Mouse (Mus musculus) heart, embryonic 14.5 days (tissue): ENCODE results near the gene Ccdc183. TPM values are rescaled to one million over a fixed set of nuclear protein-coding genes. Genes with fewer than 3 reads are reported as not detected.
A peak's percentile ranks its signal among the peaks of the same experiment; 100 is the strongest.

Experiments used
- ATAC-seq: fragments of 200-750 bp; cut with Nextera tagmentation; 2 replicates; pipeline ENCODE4 v1.8.0; 2017; ENCODE audit warnings: low read depth, moderate TSS enrichment; ENCODE audit not compliant: insufficient number of reproducible peaks, insufficient read depth, low FRiP score
- H3K27ac ChIP-seq, 2 experiments: fragments of 200-500 bp in 1 of 2; fragments of 300-500 bp in 1 of 2; sonication (generic) in 1 of 2; replicated peaks in 1 of 2; 2 replicates each; pipeline ENCODE4 v1.5.1; 2012 to 2014; ENCODE audit warnings: low read depth in 2 of 2, low read length in 2 of 2, control low read depth in 1 of 2, mild to moderate bottlenecking in 1 of 2, mixed read lengths in 1 of 2; ENCODE audit not compliant: control insufficient read depth in 1 of 2, insufficient read depth in 1 of 2
- H3K27me3 ChIP-seq: fragments of 300-500 bp; sonication (generic); 2 replicates; pipeline ENCODE4 v1.6.1; 2014; ENCODE audit warnings: mild to moderate bottlenecking, low read length, control low read depth; ENCODE audit not compliant: control insufficient read depth, insufficient read depth
- H3K36me3 ChIP-seq: fragments of 300-500 bp; sonication (generic); 2 replicates; pipeline ENCODE4 v1.6.1; 2014; ENCODE audit warnings: mild to moderate bottlenecking, control low read depth, low read length, mixed read lengths; ENCODE audit not compliant: control insufficient read depth, insufficient read depth
- H3K4me1 ChIP-seq, 2 experiments: fragments of 200-500 bp in 1 of 2; fragments of 300-500 bp in 1 of 2; sonication (generic) in 1 of 2; 2 replicates each; pipeline ENCODE4 v1.6.1; 2012 to 2014; ENCODE audit warnings: low read length in 2 of 2, control low read depth in 1 of 2, mixed read lengths in 1 of 2; ENCODE audit not compliant: control insufficient read depth in 2 of 2, insufficient read depth in 2 of 2
- H3K4me2 ChIP-seq: fragments of 300-500 bp; sonication (generic); 2 replicates; pipeline ENCODE4 v1.6.1; 2014; ENCODE audit warnings: mild to moderate bottlenecking, low read length
- H3K4me3 ChIP-seq, 2 experiments: fragments of 200-500 bp in 1 of 2; fragments of 300-500 bp in 1 of 2; sonication (generic) in 1 of 2; 2 replicates each; pipeline ENCODE4 v1.5.1; 2012 to 2014; ENCODE audit warnings: low read length in 2 of 2, mild to moderate bottlenecking in 2 of 2, control low read depth in 1 of 2, low read depth in 1 of 2, moderate library complexity in 1 of 2; ENCODE audit not compliant: control insufficient read depth in 1 of 2, insufficient read depth in 1 of 2
- H3K9ac ChIP-seq: fragments of 300-500 bp; sonication (generic); 2 replicates; pipeline ENCODE4 v1.6.1; 2014; ENCODE audit warnings: mild to moderate bottlenecking, low read length
- H3K9me3 ChIP-seq: fragments of 300-500 bp; sonication (generic); 2 replicates; pipeline ENCODE4 v1.6.1; 2016; ENCODE audit warnings: low read length, control low read depth; ENCODE audit not compliant: control insufficient read depth
- WGBS: fragments of 180-500 bp; shearing (Covaris S2); extraction: QIAGEN DNeasy Blood & Tissue Kit; methylation state at CpG from one replicate; pipeline ENCODE4 v1.1.7; 2014; 5-methylcytosine and 5-hydroxymethylcytosine counted together
- polyA plus RNA-seq: library from polyadenylated mRNA; unstranded; fragments of >200 nt; fragmentation: Nextera tagmentation; extraction: Ambion mirVana; gene quantifications from 2 replicates; pipeline ENCODE4 v1.2.1, GENCODE M21; 2014

The Ccdc183 gene
- polyA plus RNA-seq, 1 experiment from 2014 or later: 0.07 TPM

GRCm38 (mm10) chr2:25581294-25581864 lies 36.1 kb downstream of the Ccdc183 start, which contains the start of gene Ajm1:
Gene Ajm1 (minus strand): TSS chr2:25581757.
- Histone ChIP-seq H3K4me3 (peak within 1 kb of the TSS; percentile 15 to 38; a peak in 3 of 4 replicates), H3K4me1 (peaks cover 22 to 35% of the 10 kb centered on the region in 2 experiments), H3K9me3 (no peaks in the 10 kb centered on the region), H3K36me3 (peaks cover 37% of the 10 kb centered on the region), H3K27ac (no peak within 1 kb of the TSS), H3K27me3 (peaks cover 50% of the 10 kb centered on the region), H3K4me2 (peak within 1 kb of the TSS; percentile 81), H3K9ac (peak within 1 kb of the TSS; percentile 59)
- ATAC-seq: 0 out of 2 replicates have a peak, but pooled peaks have one; percentile 17
- 7% methylated on average over 19 of the region's 19 CpGs for WGBS

- 45% methylated on average over 6 of the region's 6 CpGs for WGBS
- Histone ChIP-seq H3K4me1 (peaks cover 26 to 42% of the 10 kb centered on the region in 2 experiments), H3K4me3 (no peak overlapping the region), H3K9ac (no peak overlapping the region), H3K27ac (no peak overlapping the region), H3K4me2 (no peak overlapping the region), H3K36me3 (peaks cover 31% of the 10 kb centered on the region), H3K9me3 (no peaks in the 10 kb centered on the region), H3K27me3 (peaks cover 55% of the 10 kb centered on the region)
- no peak for ATAC-seq
Measured at GRCm38 (mm10) chr2:25580621-25581101, 36.8 kb downstream of the Ccdc183 start.

GRCm38 (mm10) chr2:25579737-25580460 lies 37.6 kb downstream of the Ccdc183 start:
- WGBS: 4% methylated on average over 27 of the region's 27 CpGs
- H3K4me1 ChIP-seq: peaks cover 30 to 46% of the 10 kb centered on the region in 2 experiments

GRCm38 (mm10) chr2:25578796-25579736 lies 38.4 kb downstream of the Ccdc183 start:
- Histone ChIP-seq H3K4me3 (peak overlapping the region; percentile 1 to 29; a peak in 2 of 4 replicates), H3K27me3 (peaks cover 55% of the 10 kb centered on the region), H3K27ac (no peak overlapping the region), H3K36me3 (peaks cover 15% of the 10 kb centered on the region), H3K4me2 (peak overlapping the region; percentile 52), H3K4me1 (peaks cover 30 to 46% of the 10 kb centered on the region in 2 experiments), H3K9me3 (no peaks in the 10 kb centered on the region), H3K9ac (no peak overlapping the region)
- ATAC-seq: no peak
- WGBS: 5% methylated on average over 77 of the region's 77 CpGs

More at GRCm38 (mm10) chr2:25579737-25580460, 37.6 kb downstream of the Ccdc183 start:
- no peak for ATAC-seq
- no peak overlapping the region for H3K9ac ChIP-seq
- H3K36me3 ChIP-seq: peaks cover 23% of the 10 kb centered on the region
- peak overlapping the region; percentile 52 for H3K4me2 ChIP-seq
- peak overlapping the region; percentile 1 to 24; a peak in 2 of 4 replicates for H3K4me3 ChIP-seq
- peaks cover 55% of the 10 kb centered on the region for H3K27me3 ChIP-seq
- no peaks in the 10 kb centered on the region for H3K9me3 ChIP-seq
- no peak overlapping the region for H3K27ac ChIP-seq

GRCm38 (mm10) chr2:25577951-25578795 lies 39.3 kb downstream of the Ccdc183 start:
- Histone ChIP-seq H3K27me3 (peaks cover 55% of the 10 kb centered on the region), H3K4me2 (peak overlapping the region; percentile 51), H3K4me3 (peak overlapping the region; percentile 1 to 29; a peak in 2 of 4 replicates), H3K4me1 (peaks cover 37 to 55% of the 10 kb centered on the region in 2 experiments), H3K36me3 (peaks cover 6% of the 10 kb centered on the region), H3K27ac (no peak overlapping the region), H3K9ac (0 out of 2 replicates have a peak overlapping the region, but pooled peaks have one; percentile 11), H3K9me3 (no peaks in the 10 kb centered on the region)
- 6% methylated on average over 75 of the region's 75 CpGs for WGBS
- no peak for ATAC-seq

- no peak overlapping the region for H3K9ac ChIP-seq
- peaks cover 35 to 53% of the 10 kb centered on the region in 2 experiments for H3K4me1 ChIP-seq
- no peak for ATAC-seq
- 15% methylated on average over 92 of the region's 92 CpGs for WGBS
- no peaks in the 10 kb centered on the region for H3K9me3 ChIP-seq
- no peaks in the 10 kb centered on the region for H3K36me3 ChIP-seq
- H3K27me3 ChIP-seq: peaks cover 55% of the 10 kb centered on the region
- no peak overlapping the region for H3K27ac ChIP-seq
- peak overlapping the region in 1 of 2 experiments; percentile 29; a peak in 2 of 4 replicates for H3K4me3 ChIP-seq
- peak overlapping the region; percentile 51 for H3K4me2 ChIP-seq
Measured at GRCm38 (mm10) chr2:25576965-25577891, 40.2 kb downstream of the Ccdc183 start.
